ENCODE assay signal across 8 mouse cellular contexts in the genomic region with DNA sequence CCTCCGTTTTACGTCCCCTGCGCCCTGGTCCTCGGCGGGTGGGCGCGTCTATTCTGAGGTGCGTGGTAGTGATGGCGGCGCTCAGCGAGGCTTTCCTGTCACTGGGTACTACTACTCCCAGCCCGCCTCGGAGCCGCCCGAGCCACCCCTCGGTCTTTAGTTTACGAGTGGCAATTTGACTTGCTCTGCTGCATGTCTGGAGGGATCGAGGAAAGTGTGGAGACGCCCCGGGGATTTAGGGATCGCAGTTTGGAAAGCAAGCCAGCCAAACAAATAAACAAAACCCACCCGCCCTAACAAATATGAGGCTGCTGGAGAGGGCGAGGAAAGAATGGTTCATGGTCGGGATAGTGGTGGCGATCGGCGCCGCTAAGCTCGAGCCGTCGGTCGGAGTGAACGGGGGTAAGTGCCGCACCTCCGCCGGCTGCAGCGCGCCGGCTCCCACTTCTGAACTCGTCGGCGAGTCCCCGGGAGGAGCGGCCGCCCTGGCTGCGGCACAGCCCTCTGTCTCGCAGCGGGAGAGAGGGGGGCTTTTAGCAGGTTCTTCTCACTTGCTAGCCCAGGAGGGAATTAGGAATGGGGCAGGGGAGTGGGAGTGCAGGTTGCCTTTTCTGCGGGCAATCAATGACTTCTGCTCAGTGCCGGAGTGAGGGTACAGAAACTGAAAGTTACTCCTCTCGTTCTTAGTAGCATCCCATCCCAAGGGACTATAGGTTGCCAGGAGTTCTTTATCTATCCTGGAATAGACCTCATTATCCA. TPM values are rescaled to one million over a fixed set of nuclear protein-coding genes. Genes with fewer than 3 reads are reported as not detected.
DNase-seq lines count a peak whose midpoint lies in the region; ATAC-seq and TF ChIP-seq lines count a peak whose summit lies in the region.

A gene (plus strand): TSS at position 74 of the 759 bp plus-strand sequence.

- H3K4me3 ChIP-seq in ES-E14 (ENCODE audit: insufficient read depth in 1 of 2, low read depth in 1 of 2, low read length in 2 of 2, poor library complexity in 1 of 2, severe bottlenecking in 1 of 2) = peak within 1 kb of the TSS; percentile 83 to 99
- peak within 1 kb of the TSS; percentile 85 for H3K4me3 ChIP-seq in forebrain, embryonic 15.5 days
- H3K4me3 ChIP-seq in lung, embryonic 14.5 days (ENCODE audit: low read depth, low read length) = peak within 1 kb of the TSS; percentile 92

- ATAC-seq in forebrain, embryonic 15.5 days (replicated peaks) = peak; percentile 97
- ATAC-seq in lung, embryonic 14.5 days (ENCODE audit: insufficient read depth) = peak; percentile 97
- peak; percentile 80 for ATAC-seq in neutrophil, adult 5-6 weeks (ENCODE audit: extremely low read depth, insufficient number of reproducible peaks, low FRiP score, poor library complexity, severe bottlenecking)

- peak within 1 kb of the TSS; percentile 94 for H3K27ac ChIP-seq in ES-E14 (ENCODE audit: insufficient read depth, low read depth, low read length, poor library complexity, severe bottlenecking)
- peak within 1 kb of the TSS; percentile 96 for H3K27ac ChIP-seq in forebrain, embryonic 15.5 days (replicated peaks)
- peak within 1 kb of the TSS; percentile 98 for H3K27ac ChIP-seq in lung, embryonic 14.5 days (ENCODE audit: low read depth)

- peak; percentile 75 for DNase-seq in ES-E14 (ENCODE audit: low read depth, low spot score)
- peak; percentile 88 for DNase-seq in cerebellum, adult 11-12 months
- peak; percentile 60 for DNase-seq in heart, postnatal 25 days (ENCODE audit: low spot score)
- DNase-seq in layer of hippocampus, adult 18-20 months (ENCODE audit: low spot score in 2 of 2) = peak; percentile 86 to 92
- DNase-seq in lung, embryonic 14.5 days = peak; percentile 93
- peak; percentile 91 for DNase-seq in testis, postnatal 14 days (ENCODE audit: low spot score)

- no peaks in the 10 kb centered on the region for H3K27me3 ChIP-seq in forebrain, embryonic 15.5 days
- H3K27me3 ChIP-seq in lung, embryonic 14.5 days (ENCODE audit: insufficient read depth, low read length) = no peaks in the 10 kb centered on the region

- H3K4me2 ChIP-seq in forebrain, embryonic 15.5 days (replicated peaks) = peak within 1 kb of the TSS; percentile 90
- peak within 1 kb of the TSS; percentile 91 for H3K4me2 ChIP-seq in lung, embryonic 14.5 days

- peak within 1 kb of the TSS; percentile 95 for H3K9ac ChIP-seq in ES-E14 (ENCODE audit: insufficient read depth, low read depth, low read length, poor library complexity, severe bottlenecking)
- peak within 1 kb of the TSS; percentile 97 for H3K9ac ChIP-seq in forebrain, embryonic 15.5 days (replicated peaks)
- peak within 1 kb of the TSS; percentile 100 for H3K9ac ChIP-seq in lung, embryonic 14.5 days

- intact Hi-C loops in heart, postnatal 25 days (cut with DNase I) = loop anchor here (2.0 to 5.0 kb wide), 3 partner anchors 118 to 311 kb away; a partner anchor contains a TSS

- peaks cover 6 to 13% of the 10 kb centered on the region in 2 experiments for H3K4me1 ChIP-seq in ES-E14 (ENCODE audit: control insufficient read depth in 2 of 2, insufficient read depth in 2 of 2, low read length in 2 of 2, poor library complexity in 1 of 2)
- peaks cover 23% of the 10 kb centered on the region for H3K4me1 ChIP-seq in forebrain, embryonic 15.5 days
- no peaks in the 10 kb centered on the region; the same call in 1 of the 2 replicates for H3K4me1 ChIP-seq in lung, embryonic 14.5 days (ENCODE audit: insufficient read depth)

- WGBS in forebrain, embryonic 15.5 days = under 1% methylated on average over 51 of the region's 51 CpGs
- under 1% methylated on average over 51 of the region's 51 CpGs for whole genome bisulfite sequencing in lung, embryonic 14.5 days

- no peak for TF ChIP-seq CTCF in lung, embryonic 14.5 days (IDR thresholded peaks at IDR 0.05; ENCODE audit: low read depth)

- in situ Hi-C loops in ES-E14 (cut with MboI; ENCODE audit: low sequenced_read_pairs in 2 of 2, unreplicated experiment in 2 of 2) = no loop called here

- H3K9me3 ChIP-seq in ES-E14 (ENCODE audit: control insufficient read depth, insufficient read depth, low read depth, low read length) = no peaks in the 10 kb centered on the region
- H3K9me3 ChIP-seq in forebrain, embryonic 15.5 days = no peaks in the 10 kb centered on the region
- no peaks in the 10 kb centered on the region for H3K9me3 ChIP-seq in lung, embryonic 14.5 days (ENCODE audit: low read depth, low read length)

- H3K36me3 ChIP-seq in ES-E14 (ENCODE audit: control insufficient read depth, insufficient read depth, low read length, poor library complexity, severe bottlenecking) = peaks cover 5% of the 10 kb centered on the region
- peaks cover 11% of the 10 kb centered on the region for H3K36me3 ChIP-seq in forebrain, embryonic 15.5 days
- H3K36me3 ChIP-seq in lung, embryonic 14.5 days (ENCODE audit: insufficient read depth) = peaks cover 16% of the 10 kb centered on the region

TF ChIP-seq in ES-E14, 5 proteins besides CTCF, POLR2A, EP300 and RAD21:
- no peak for TF ChIP-seq ZC3H11A (IDR thresholded peaks at IDR 0.05; ENCODE audit: borderline replicate concordance, low read depth, low read length)
- 0 out of 2 replicates have a peak, but pooled peaks have one; percentile 0 for TF ChIP-seq MAFK (IDR thresholded peaks at IDR 0.05; ENCODE audit: insufficient read depth, low read depth, low read length)
TF ChIP-seq in ES-E14: peak in this region for 1.

RNA-seq across cellular contexts. Expression of the gene that starts here (rescaled TPM):
- 30.5 and 39.6 TPM in 2 replicates for total RNA-seq in ES-E14 (2012; rRNA removed)
- 8.9 and 10.7 TPM in 2 replicates for polyA plus RNA-seq in forebrain, embryonic 15.5 days (2015; fragmentation: Nextera tagmentation; extraction: Ambion mirVana)
- 1 to 10 TPM; 4.4 to 5.7 TPM for total RNA-seq in heart, postnatal 25 days (2021)
- total RNA-seq in layer of hippocampus, adult 18-20 months (2021) = 1 to 10 TPM; 6.0 to 7.0 TPM
- polyA plus RNA-seq in lung, embryonic 14.5 days (2014; fragmentation: Nextera tagmentation; extraction: Ambion mirVana) = 11.4 and 12.1 TPM in 2 replicates
- 21.2 and 22.0 TPM in 2 replicates for total RNA-seq in neutrophil, adult 5-6 weeks (2017)

Comparison
In these comparisons a context has a peak if more than half of its experiments do, and no peak if none do; other contexts are left out.
1. Peak in every context shown above with its lines: DNase-seq, ATAC-seq, H3K4me3 ChIP-seq and H3K27ac ChIP-seq.